Mouse (Mus musculus): Measurements from ENCODE around the gene Nanos3. TPM values are rescaled to one million over a fixed set of nuclear protein-coding genes. Genes with fewer than 3 reads are reported as not detected.

Nanos3 gene
- polyA plus RNA-seq, 1 experiment from 2014 or later = 3.0 TPM

DNA sequence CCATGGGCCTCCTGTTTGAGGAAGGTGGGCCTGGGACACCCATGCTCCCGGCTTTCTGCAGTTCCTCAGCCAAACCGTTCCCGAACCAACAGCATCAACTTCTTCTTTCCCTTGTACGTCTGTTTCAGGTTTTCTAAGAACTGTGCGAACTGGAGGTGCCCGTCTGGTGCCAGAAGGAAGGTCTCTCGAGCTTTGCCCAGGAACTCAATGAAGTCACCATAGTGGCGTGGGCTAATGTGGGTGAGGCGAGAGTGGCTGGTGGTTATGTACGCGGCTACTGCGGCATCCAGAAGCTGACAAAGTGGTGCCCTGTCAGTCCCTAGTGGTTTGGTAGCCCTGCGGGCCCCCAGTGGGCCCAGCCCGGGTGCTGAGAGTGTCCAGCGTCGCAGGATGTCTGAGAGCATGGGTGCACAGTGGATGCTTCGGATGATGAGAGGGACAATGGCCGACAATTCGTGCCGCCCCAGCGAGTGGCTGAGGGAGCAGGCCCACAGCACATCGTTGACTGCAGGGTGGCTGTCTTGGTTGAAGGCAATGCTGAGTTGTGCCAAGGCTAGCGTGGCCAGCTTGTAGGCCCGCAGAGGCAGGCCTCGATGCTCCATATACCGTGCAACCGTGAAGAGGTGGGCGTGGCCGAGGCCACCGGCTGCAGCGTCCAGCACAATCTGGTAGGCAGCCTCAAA, 27.0 kb upstream of the Nanos3 start:
- DNase-seq (ENCODE audit: low spot score) (no peak), ATAC-seq (ENCODE audit: low read depth) (no peak)
- H3K4me3 ChIP-seq (ENCODE audit: low read depth, low read length) = no peak overlapping the region
- H3K9me3 ChIP-seq (ENCODE audit: control insufficient read depth, low read length) = no peaks in the 10 kb centered on the region
- peaks cover 8% of the 10 kb centered on the region; the same call in 1 of the 2 replicates for H3K4me1 ChIP-seq (ENCODE audit: control insufficient read depth, insufficient read depth, low read length)
- H3K4me2 ChIP-seq (ENCODE audit: low read depth, low read length) = no peak overlapping the region
- no peaks in the 10 kb centered on the region for H3K27me3 ChIP-seq (replicated peaks; ENCODE audit: control insufficient read depth, insufficient read depth, low read length)
- no peak overlapping the region for H3K27ac ChIP-seq (replicated peaks; ENCODE audit: low read depth, low read length)
- WGBS = 92% methylated on average over 28 of the region's 31 CpGs
- peaks cover 90% of the 10 kb centered on the region for H3K36me3 ChIP-seq (ENCODE audit: control insufficient read depth, insufficient read depth, low read length)
- no peak overlapping the region for H3K9ac ChIP-seq (ENCODE audit: low read depth, low read length)

DNA sequence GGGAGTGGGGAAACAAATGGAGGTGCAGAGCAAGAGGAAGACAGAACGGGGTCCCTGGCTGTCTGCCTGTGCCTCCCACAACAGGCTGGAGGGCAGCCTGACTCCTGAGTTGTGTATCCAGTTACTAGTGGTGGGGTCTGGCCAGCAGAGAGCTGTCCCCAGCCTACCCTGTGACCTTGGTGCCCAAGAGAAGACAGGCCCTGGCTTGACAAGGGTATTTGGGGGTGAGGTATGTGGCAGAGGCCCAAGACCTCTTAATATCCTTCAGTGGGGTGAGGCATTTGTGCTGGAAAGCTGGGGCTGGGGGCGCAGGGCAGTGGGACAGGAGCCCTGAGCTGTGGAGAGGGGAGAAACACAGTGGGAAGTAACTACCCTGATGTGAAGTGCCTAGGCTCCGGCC, 26.2 kb upstream of the Nanos3 start:
- ATAC-seq (ENCODE audit: low read depth) = no peak
- WGBS = 90% methylated on average over 3 of the region's 3 CpGs
- H3K4me2 ChIP-seq (ENCODE audit: low read depth, low read length) = no peak overlapping the region
- H3K9ac ChIP-seq (ENCODE audit: low read depth, low read length) = no peak overlapping the region
- no peak overlapping the region for H3K4me3 ChIP-seq (ENCODE audit: low read depth, low read length)
- H3K27me3 ChIP-seq (replicated peaks; ENCODE audit: control insufficient read depth, insufficient read depth, low read length) = no peaks in the 10 kb centered on the region
- peaks cover 87% of the 10 kb centered on the region for H3K36me3 ChIP-seq (ENCODE audit: control insufficient read depth, insufficient read depth, low read length)
- H3K27ac ChIP-seq (replicated peaks; ENCODE audit: low read depth, low read length) = no peak overlapping the region
- peaks cover 8% of the 10 kb centered on the region; the same call in 1 of the 2 replicates for H3K4me1 ChIP-seq (ENCODE audit: control insufficient read depth, insufficient read depth, low read length)
- DNase-seq (ENCODE audit: low spot score) = no peak
- H3K9me3 ChIP-seq (ENCODE audit: control insufficient read depth, low read length) = no peaks in the 10 kb centered on the region

DNA sequence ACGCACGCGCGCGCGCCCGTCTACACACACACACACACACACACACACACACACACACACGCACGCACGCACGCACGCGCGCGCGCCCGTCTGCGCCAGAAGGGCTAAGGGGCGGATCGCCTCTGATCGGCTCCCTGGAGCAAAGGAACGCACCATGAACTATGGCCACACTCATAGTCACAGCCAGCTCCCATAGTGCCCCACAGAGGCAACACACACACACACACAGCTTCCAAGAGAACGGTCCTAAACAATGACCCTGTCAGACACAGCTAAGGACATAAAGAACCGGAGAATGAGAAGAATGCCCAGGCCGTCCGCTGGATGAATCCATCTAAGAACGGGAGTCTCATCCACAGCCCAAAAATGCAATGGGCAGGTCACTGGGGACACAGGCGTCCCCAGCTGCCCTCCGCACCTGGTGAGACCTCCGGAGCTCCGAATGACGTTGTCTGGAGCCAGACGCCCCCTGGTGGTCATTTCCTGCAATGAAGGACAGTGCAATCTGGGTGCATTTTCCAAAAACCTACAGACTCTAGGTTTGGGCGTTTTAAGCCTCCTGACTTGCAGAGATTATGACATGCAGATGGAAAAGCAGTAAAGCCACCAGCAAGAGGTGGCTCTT, 25.3 kb upstream of the Nanos3 start:
- H3K4me2 ChIP-seq (ENCODE audit: low read depth, low read length) = no peak overlapping the region
- H3K4me3 ChIP-seq (ENCODE audit: low read depth, low read length) = no peak overlapping the region
- peak overlapping the region; percentile 16; the same call in 1 of the 2 replicates for H3K27ac ChIP-seq (replicated peaks; ENCODE audit: low read depth, low read length)
- peak; percentile 65 for ATAC-seq (ENCODE audit: low read depth)
- H3K9ac ChIP-seq (ENCODE audit: low read depth, low read length) = no peak overlapping the region
- no peaks in the 10 kb centered on the region for H3K9me3 ChIP-seq (ENCODE audit: control insufficient read depth, low read length)
- peaks cover 8% of the 10 kb centered on the region; the same call in 1 of the 2 replicates for H3K4me1 ChIP-seq (ENCODE audit: control insufficient read depth, insufficient read depth, low read length)
- WGBS = 47% methylated on average over 23 of the region's 34 CpGs
- peaks cover 87% of the 10 kb centered on the region for H3K36me3 ChIP-seq (ENCODE audit: control insufficient read depth, insufficient read depth, low read length)
- H3K27me3 ChIP-seq (replicated peaks; ENCODE audit: control insufficient read depth, insufficient read depth, low read length) = no peaks in the 10 kb centered on the region
- DNase-seq (ENCODE audit: low spot score) = peak; percentile 84

- H3K9me3 ChIP-seq (ENCODE audit: control insufficient read depth, low read length) = no peaks in the 10 kb centered on the region
Observed at GRCm38 (mm10) chr8:84208381-84209380, 23.7 kb upstream of the Nanos3 start.

GRCm38 (mm10) chr8:84207811-84208210, 22.8 kb upstream of the Nanos3 start:
- no peak overlapping the region for H3K4me3 ChIP-seq (ENCODE audit: low read depth, low read length)
- no peak for ATAC-seq (ENCODE audit: low read depth)
- H3K27me3 ChIP-seq (replicated peaks; ENCODE audit: control insufficient read depth, insufficient read depth, low read length) = no peaks in the 10 kb centered on the region
- no peaks in the 10 kb centered on the region for H3K9me3 ChIP-seq (ENCODE audit: control insufficient read depth, low read length)
- H3K4me1 ChIP-seq (ENCODE audit: control insufficient read depth, insufficient read depth, low read length) = peaks cover 16% of the 10 kb centered on the region
- peak overlapping the region; percentile 31 for H3K9ac ChIP-seq (ENCODE audit: low read depth, low read length)
- peak overlapping the region; percentile 76 for H3K27ac ChIP-seq (replicated peaks; ENCODE audit: low read depth, low read length)
- DNase-seq (ENCODE audit: low spot score) = peak; percentile 62
- WGBS = 46% methylated on average over 7 of the region's 7 CpGs
- peaks cover 70% of the 10 kb centered on the region for H3K36me3 ChIP-seq (ENCODE audit: control insufficient read depth, insufficient read depth, low read length)
- H3K4me2 ChIP-seq (ENCODE audit: low read depth, low read length) = no peak overlapping the region; the same call in 1 of the 2 replicates

More at GRCm38 (mm10) chr8:84208381-84209380, 23.7 kb upstream of the Nanos3 start:
- Histone ChIP-seq H3K36me3 (ENCODE audit: control insufficient read depth, insufficient read depth, low read length) (peaks cover 79% of the 10 kb centered on the region), H3K4me1 (ENCODE audit: control insufficient read depth, insufficient read depth, low read length) (peaks cover 12% of the 10 kb centered on the region; the same call in 1 of the 2 replicates), H3K4me3 (ENCODE audit: low read depth, low read length) (no peak overlapping the region), H3K27ac (replicated peaks; ENCODE audit: low read depth, low read length) (peak overlapping the region; percentile 76), H3K4me2 (ENCODE audit: low read depth, low read length) (no peak overlapping the region), H3K27me3 (replicated peaks; ENCODE audit: control insufficient read depth, insufficient read depth, low read length) (no peaks in the 10 kb centered on the region), H3K9ac (ENCODE audit: low read depth, low read length) (no peak overlapping the region)
- no peak for ATAC-seq (ENCODE audit: low read depth)
- peak; percentile 26 for DNase-seq (ENCODE audit: low spot score)
- 44% methylated on average over 17 of the region's 17 CpGs for whole genome bisulfite sequencing

DNA sequence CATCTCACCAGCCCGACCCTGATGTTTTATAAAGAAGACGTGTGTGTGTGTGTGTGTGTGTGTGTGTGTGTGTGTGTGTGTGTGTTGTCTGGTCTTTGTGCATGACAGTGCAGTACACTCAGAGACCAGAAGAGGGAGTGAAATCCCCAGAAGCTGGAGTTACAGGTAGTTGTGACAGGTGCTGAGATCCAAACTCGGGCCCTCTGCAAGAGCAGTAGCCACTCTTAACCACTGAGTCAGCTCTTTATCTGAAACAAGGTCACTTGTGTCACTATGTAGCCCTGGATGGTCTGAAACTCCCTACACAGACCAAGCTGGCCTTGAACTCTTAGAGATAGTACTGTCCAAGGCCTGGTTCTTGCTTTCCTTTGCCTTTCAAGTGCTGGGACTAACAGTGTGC, 21.6 kb upstream of the Nanos3 start:
- no peak overlapping the region for H3K4me2 ChIP-seq (ENCODE audit: low read depth, low read length)
- peak overlapping the region; percentile 76; the same call in 1 of the 2 replicates for H3K27ac ChIP-seq (replicated peaks; ENCODE audit: low read depth, low read length)
- no peak overlapping the region for H3K4me3 ChIP-seq (ENCODE audit: low read depth, low read length)
- ATAC-seq (ENCODE audit: low read depth) (no peak), DNase-seq (ENCODE audit: low spot score) (no peak)
- H3K36me3 ChIP-seq (ENCODE audit: control insufficient read depth, insufficient read depth, low read length) = peaks cover 59% of the 10 kb centered on the region
- H3K27me3 ChIP-seq (replicated peaks; ENCODE audit: control insufficient read depth, insufficient read depth, low read length) = no peaks in the 10 kb centered on the region
- no peak overlapping the region; the same call in 1 of the 2 replicates for H3K9ac ChIP-seq (ENCODE audit: low read depth, low read length)
- peaks cover 27% of the 10 kb centered on the region for H3K4me1 ChIP-seq (ENCODE audit: control insufficient read depth, insufficient read depth, low read length)
- no peaks in the 10 kb centered on the region for H3K9me3 ChIP-seq (ENCODE audit: control insufficient read depth, low read length)
- WGBS = 94% methylated on average over 3 of the region's 3 CpGs

DNA sequence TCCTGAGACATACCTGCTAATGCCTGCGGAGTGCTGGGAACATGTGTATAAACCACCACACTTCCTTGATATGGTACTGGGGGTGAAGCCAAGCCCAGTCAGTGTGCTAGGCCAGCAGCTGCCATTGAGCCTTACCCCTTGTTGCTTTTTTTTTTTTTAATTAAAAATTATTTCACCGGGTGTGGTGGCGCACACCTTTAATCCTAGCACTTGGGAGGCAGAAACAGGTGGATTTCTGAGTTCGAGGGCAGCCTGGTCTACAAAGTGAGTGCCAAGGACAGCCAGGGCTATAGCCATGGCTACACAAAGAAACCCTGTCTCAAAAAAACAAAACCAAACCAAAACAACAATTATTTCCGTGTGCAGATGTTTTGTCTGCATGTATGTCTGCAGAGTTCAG, 20.1 kb upstream of the Nanos3 start:
- Histone ChIP-seq H3K27me3 (replicated peaks; ENCODE audit: control insufficient read depth, insufficient read depth, low read length) (no peaks in the 10 kb centered on the region), H3K4me3 (ENCODE audit: low read depth, low read length) (no peak overlapping the region), H3K4me1 (ENCODE audit: control insufficient read depth, insufficient read depth, low read length) (peaks cover 37% of the 10 kb centered on the region), H3K9me3 (ENCODE audit: control insufficient read depth, low read length) (no peaks in the 10 kb centered on the region), H3K4me2 (ENCODE audit: low read depth, low read length) (no peak overlapping the region), H3K36me3 (ENCODE audit: control insufficient read depth, insufficient read depth, low read length) (peaks cover 46% of the 10 kb centered on the region), H3K27ac (replicated peaks; ENCODE audit: low read depth, low read length) (no peak overlapping the region), H3K9ac (ENCODE audit: low read depth, low read length) (no peak overlapping the region)
- DNase-seq (ENCODE audit: low spot score) (no peak), ATAC-seq (ENCODE audit: low read depth) (no peak)
- 92% methylated on average over 5 of the region's 5 CpGs for WGBS

Measured in embryonic facial prominence, embryonic 14.5 days (tissue).